Mouse (Mus musculus) forebrain, embryonic 16.5 days (tissue): ENCODE results near the gene Hps6. TPM values are rescaled to one million over a fixed set of nuclear protein-coding genes. Genes with fewer than 3 reads are reported as not detected.

Experiments used
- ATAC-seq: fragments of 200-750 bp; cut with Nextera tagmentation; 2 replicates; pipeline ENCODE4 v1.8.0; 2017; ENCODE audit warnings: mild to moderate bottlenecking, moderate library complexity
- H3K27ac ChIP-seq: fragments of 300-500 bp; sonication (generic); 2 replicates; pipeline ENCODE4 v1.5.1; 2014; ENCODE audit warnings: low read length, control low read depth
- H3K27me3 ChIP-seq: fragments of 300-500 bp; sonication (generic); replicated peaks from 2 replicates; pipeline ENCODE4 v1.6.1; 2014; ENCODE audit warnings: low read length; ENCODE audit not compliant: control insufficient read depth, insufficient read depth
- H3K36me3 ChIP-seq: fragments of 300-500 bp; sonication (generic); 2 replicates; pipeline ENCODE4 v1.6.1; 2014; ENCODE audit not compliant: control insufficient read depth, insufficient read depth
- H3K4me1 ChIP-seq: fragments of 300-500 bp; sonication (generic); replicated peaks from 2 replicates; pipeline ENCODE4 v1.6.1; 2014; ENCODE audit warnings: low read length; ENCODE audit not compliant: control insufficient read depth, insufficient read depth
- H3K4me2 ChIP-seq: fragments of 300-500 bp; sonication (generic); 2 replicates; pipeline ENCODE4 v1.6.1; 2014; ENCODE audit warnings: mild to moderate bottlenecking, low read length, control low read depth
- H3K4me3 ChIP-seq: fragments of 300-500 bp; sonication (generic); replicated peaks from 2 replicates; pipeline ENCODE4 v1.5.1; 2014; ENCODE audit warnings: mild to moderate bottlenecking, low read length, control low read depth
- H3K9ac ChIP-seq: fragments of 300-500 bp; sonication (generic); replicated peaks from 2 replicates; pipeline ENCODE4 v1.6.1; 2014; ENCODE audit warnings: low read depth, low read length, control low read depth
- H3K9me3 ChIP-seq: fragments of 300-500 bp; sonication (generic); 2 replicates; pipeline ENCODE4 v1.6.1; 2016; ENCODE audit warnings: low read length; ENCODE audit not compliant: control insufficient read depth
- WGBS: fragments of 180-500 bp; shearing (Covaris S2); extraction: QIAGEN DNeasy Blood & Tissue Kit; methylation state at CpG from one replicate; pipeline ENCODE4 v1.1.7; 2014; 5-methylcytosine and 5-hydroxymethylcytosine counted together
- polyA plus RNA-seq: library from polyadenylated mRNA; unstranded; fragments of >200 nt; fragmentation: Nextera tagmentation; extraction: Ambion mirVana; gene quantifications from 2 replicates; pipeline ENCODE4 v1.2.1, GENCODE M21; 2015

Gene Hps6
- polyA plus RNA-seq, 1 experiment from 2014 or later = 3.7 TPM

GRCm38 (mm10) chr19:45997785-45998693 lies 5.3 kb upstream of the Hps6 start, which contains the start of gene Armh3:
Armh3 (minus strand) TSS chr19:45998488.
- WGBS = under 1% methylated on average over 64 of the region's 76 CpGs

GRCm38 (mm10) chr19:45998694-45999217 lies 4.6 kb upstream of the Hps6 start:
- peak overlapping the region; percentile 64 for H3K4me2 ChIP-seq

More at GRCm38 (mm10) chr19:45997785-45998693, 5.3 kb upstream of the Hps6 start, which contains the start of gene Armh3:
- Histone ChIP-seq H3K4me3 (peak within 1 kb of the TSS; percentile 84), H3K9ac (peak within 1 kb of the TSS; percentile 90), H3K36me3 (no peaks in the 10 kb centered on the region), H3K27me3 (no peaks in the 10 kb centered on the region), H3K9me3 (no peaks in the 10 kb centered on the region), H3K4me2 (peak within 1 kb of the TSS; percentile 66), H3K27ac (peak within 1 kb of the TSS; percentile 93), H3K4me1 (peaks cover 5% of the 10 kb centered on the region)
- ATAC-seq = peak; percentile 95

GRCm38 (mm10) chr19:45999378-45999777 lies 3.9 kb upstream of the Hps6 start:
- no peak overlapping the region for H3K4me2 ChIP-seq
- WGBS = 76% methylated on average over 1 of the region's 1 CpGs
- no peak for ATAC-seq

More at GRCm38 (mm10) chr19:45998694-45999217, 4.6 kb upstream of the Hps6 start:
- Histone ChIP-seq H3K4me1 (peaks cover 11% of the 10 kb centered on the region), H3K27ac (no peak overlapping the region), H3K36me3 (no peaks in the 10 kb centered on the region), H3K9me3 (no peaks in the 10 kb centered on the region), H3K9ac (peak overlapping the region; percentile 43; the same call in 1 of the 2 replicates), H3K4me3 (peak overlapping the region; percentile 84), H3K27me3 (no peaks in the 10 kb centered on the region)
- 13% methylated on average over 8 of the region's 8 CpGs for WGBS
- ATAC-seq = peak; percentile 38

GRCm38 (mm10) chr19:46002279-46002678 lies 1.0 kb upstream of the Hps6 start:
- WGBS = 80% methylated on average over 9 of the region's 9 CpGs
- Histone ChIP-seq H3K9me3 (no peaks in the 10 kb centered on the region), H3K27ac (no peak overlapping the region), H3K36me3 (no peaks in the 10 kb centered on the region), H3K4me1 (peaks cover 12% of the 10 kb centered on the region), H3K9ac (no peak overlapping the region), H3K27me3 (0 out of 2 replicates have a peak, but pooled peaks cover 2% of the 10 kb centered on the region), H3K4me2 (no peak overlapping the region), H3K4me3 (no peak overlapping the region)
- no peak for ATAC-seq

More at GRCm38 (mm10) chr19:45999378-45999777, 3.9 kb upstream of the Hps6 start:
- no peaks in the 10 kb centered on the region for H3K27me3 ChIP-seq
- no peak overlapping the region for H3K9ac ChIP-seq
- H3K36me3 ChIP-seq = no peaks in the 10 kb centered on the region
- no peaks in the 10 kb centered on the region for H3K9me3 ChIP-seq
- H3K4me1 ChIP-seq = peaks cover 12% of the 10 kb centered on the region
- H3K4me3 ChIP-seq = no peak overlapping the region
- no peak overlapping the region for H3K27ac ChIP-seq

GRCm38 (mm10) chr19:46004814-46005466 lies 1.6 kb downstream of the Hps6 start:
- no peak for ATAC-seq
- Histone ChIP-seq H3K27ac (no peak overlapping the region), H3K4me1 (peaks cover 7% of the 10 kb centered on the region), H3K9me3 (no peaks in the 10 kb centered on the region), H3K4me2 (no peak overlapping the region), H3K27me3 (0 out of 2 replicates have a peak, but pooled peaks cover 2% of the 10 kb centered on the region), H3K9ac (no peak overlapping the region), H3K4me3 (no peak overlapping the region), H3K36me3 (no peaks in the 10 kb centered on the region)
- WGBS = 62% methylated on average over 17 of the region's 17 CpGs

GRCm38 (mm10) chr19:46005680-46006079 lies 2.4 kb downstream of the Hps6 start:
- Histone ChIP-seq H3K27ac (no peak overlapping the region), H3K4me1 (peaks cover 7% of the 10 kb centered on the region), H3K9me3 (no peaks in the 10 kb centered on the region), H3K36me3 (no peaks in the 10 kb centered on the region), H3K4me2 (no peak overlapping the region), H3K9ac (no peak overlapping the region), H3K4me3 (no peak overlapping the region), H3K27me3 (0 out of 2 replicates have a peak, but pooled peaks cover 2% of the 10 kb centered on the region)
- no peak for ATAC-seq
- 89% methylated on average over 7 of the region's 7 CpGs for WGBS

GRCm38 (mm10) chr19:46014572-46015178 lies 11.4 kb downstream of the Hps6 start:
- 44% methylated on average over 12 of the region's 12 CpGs for WGBS
- H3K27ac ChIP-seq = no peak overlapping the region
- ATAC-seq = peak; percentile 65; the same call in 1 of the 2 replicates

GRCm38 (mm10) chr19:46016023-46016422 lies 12.7 kb downstream of the Hps6 start:
- Histone ChIP-seq H3K27me3 (no peaks in the 10 kb centered on the region), H3K4me1 (no peaks in the 10 kb centered on the region), H3K9me3 (no peaks in the 10 kb centered on the region), H3K27ac (no peak overlapping the region), H3K9ac (no peak overlapping the region), H3K36me3 (no peaks in the 10 kb centered on the region), H3K4me2 (no peak overlapping the region), H3K4me3 (no peak overlapping the region)
- 54% methylated on average over 2 of the region's 2 CpGs for WGBS
- no peak for ATAC-seq

More at GRCm38 (mm10) chr19:46014572-46015178, 11.4 kb downstream of the Hps6 start:
- Histone ChIP-seq H3K4me3 (no peak overlapping the region), H3K4me2 (no peak overlapping the region), H3K36me3 (no peaks in the 10 kb centered on the region), H3K4me1 (no peaks in the 10 kb centered on the region), H3K9ac (no peak overlapping the region), H3K27me3 (no peaks in the 10 kb centered on the region), H3K9me3 (no peaks in the 10 kb centered on the region)
